Mouse (Mus musculus): ENCODE results near the gene Farp2. TPM values are rescaled to one million over a fixed set of nuclear protein-coding genes. Genes with fewer than 3 reads are reported as not detected.

Farp2 gene
- total and polyA plus RNA-seq, 3 experiments: 0.89 to 2.1 (median 1.8) TPM

GRCm38 (mm10) chr1:93630796-93631195, 118.9 kb downstream of the Farp2 start:
- no peak overlapping the region for H3K9ac ChIP-seq (ENCODE audit: insufficient read depth, low read depth)
- H3K79me2 ChIP-seq (replicated peaks; ENCODE audit: control insufficient read depth, extremely low read depth, insufficient read depth, poor library complexity, severe bottlenecking): peaks cover 15% of the 10 kb centered on the region; the same call in 1 of the 2 replicates
- H3K27ac ChIP-seq (ENCODE audit: insufficient read depth, low read depth): no peak overlapping the region
- TF ChIP-seq MXI1 (IDR thresholded peaks at IDR 0.05; ENCODE audit: low read depth, low read length) (no peak), MAFK (IDR thresholded peaks at IDR 0.05; ENCODE audit: insufficient replicate concordance, low read length) (no peak), NELFE (IDR thresholded peaks at IDR 0.05; ENCODE audit: low read depth, low read length) (no peak), NRF1 (IDR thresholded peaks at IDR 0.05; ENCODE audit: low read depth, low read length) (no peak), EP300 (IDR thresholded peaks at IDR 0.05; ENCODE audit: low read length) (no peak), SMC3 (IDR thresholded peaks at IDR 0.05; ENCODE audit: low read depth, low read length) (no peak), TBP (conservative IDR thresholded peaks at IDR 0.05; ENCODE audit: low read depth, low read length) (no peak), ZKSCAN1 (IDR thresholded peaks at IDR 0.05; ENCODE audit: borderline replicate concordance, low read depth, low read length) (no peak), ETS1 (conservative IDR thresholded peaks at IDR 0.05; ENCODE audit: low read depth, low read length) (no peak), MEF2A (IDR thresholded peaks at IDR 0.05; ENCODE audit: borderline replicate concordance, low read depth, low read length) (no peak), USF1 (IDR thresholded peaks at IDR 0.05; ENCODE audit: low read depth, low read length) (no peak), SIN3A (IDR thresholded peaks at IDR 0.05; ENCODE audit: low read length) (no peak), IRF4 (IDR thresholded peaks at IDR 0.05; ENCODE audit: low read depth, low read length) (no peak), ZC3H11A (IDR thresholded peaks at IDR 0.05; ENCODE audit: low read depth, low read length) (no peak), CHD1 (IDR thresholded peaks at IDR 0.05; ENCODE audit: low read depth, low read length) (no peak), JUND (conservative IDR thresholded peaks at IDR 0.05; ENCODE audit: low read depth, low read length) (no peak), TCF12 (IDR thresholded peaks at IDR 0.05; ENCODE audit: low read depth, low read length) (no peak), RAD21 (IDR thresholded peaks at IDR 0.05; ENCODE audit: low read depth, low read length) (no peak), ELF1 (IDR thresholded peaks at IDR 0.05; ENCODE audit: low read depth, low read length) (no peak)
- no peak overlapping the region for H3K4me2 ChIP-seq (ENCODE audit: insufficient read depth, low read depth, poor library complexity, severe bottlenecking)
- in situ Hi-C loops (cut with MboI; ENCODE audit: low pct_ligation_motif_present, low pct_unique_long_range_greater_than_20kb, low sequenced_read_pairs) (no loop called here), dilution Hi-C loops (cut with MboI; ENCODE audit: extremely low pct_ligation_motif_present, extremely low pct_unique_long_range_greater_than_20kb, low sequenced_read_pairs) (no loop called here)
- no peaks in the 10 kb centered on the region for H3K9me3 ChIP-seq (replicated peaks; ENCODE audit: low read length)
- H3K4me3 ChIP-seq (replicated peaks in 1 of 3; ENCODE audit: low read depth in 2 of 3, low read length in 2 of 3, poor library complexity in 1 of 3): no peak overlapping the region
- DNase-seq (ENCODE audit: extremely low read depth): no peak
- H3K36me3 ChIP-seq (replicated peaks in 1 of 2; ENCODE audit: control insufficient read depth in 1 of 2, insufficient read depth in 1 of 2, low read length in 1 of 2): peaks cover 33 to 65% of the 10 kb centered on the region in 2 experiments
- H3K4me1 ChIP-seq (ENCODE audit: control insufficient read depth in 1 of 2, insufficient read depth in 2 of 2): peaks cover 4 to 17% of the 10 kb centered on the region in 2 experiments
- no peaks in the 10 kb centered on the region for H3K27me3 ChIP-seq (replicated peaks)

- dilution Hi-C loops (cut with MboI; ENCODE audit: extremely low pct_ligation_motif_present, extremely low pct_unique_long_range_greater_than_20kb, low sequenced_read_pairs) (no loop called here), in situ Hi-C loops (cut with MboI; ENCODE audit: low pct_ligation_motif_present, low pct_unique_long_range_greater_than_20kb, low sequenced_read_pairs) (no loop called here)
- no peak overlapping the region for H3K27ac ChIP-seq (ENCODE audit: insufficient read depth, low read depth)
- no peaks in the 10 kb centered on the region for H3K27me3 ChIP-seq (replicated peaks)
- peaks cover 4 to 26% of the 10 kb centered on the region in 2 experiments for H3K4me1 ChIP-seq (ENCODE audit: control insufficient read depth in 1 of 2, insufficient read depth in 2 of 2)
- peaks cover 14 to 46% of the 10 kb centered on the region in 2 experiments for H3K36me3 ChIP-seq (replicated peaks in 1 of 2; ENCODE audit: control insufficient read depth in 1 of 2, insufficient read depth in 1 of 2, low read length in 1 of 2)
- no peak for DNase-seq (ENCODE audit: extremely low read depth)
- TF ChIP-seq USF1 (IDR thresholded peaks at IDR 0.05; ENCODE audit: low read depth, low read length) (no peak), MXI1 (IDR thresholded peaks at IDR 0.05; ENCODE audit: low read depth, low read length) (no peak), GABPA (IDR thresholded peaks at IDR 0.05; ENCODE audit: insufficient replicate concordance, low read depth, low read length) (no peak)
- H3K4me3 ChIP-seq (replicated peaks in 1 of 3; ENCODE audit: low read depth in 2 of 3, low read length in 2 of 3, poor library complexity in 1 of 3): no peak overlapping the region
- peaks cover 15% of the 10 kb centered on the region; the same call in 1 of the 2 replicates for H3K79me2 ChIP-seq (replicated peaks; ENCODE audit: control insufficient read depth, extremely low read depth, insufficient read depth, poor library complexity, severe bottlenecking)
- no peak overlapping the region for H3K9ac ChIP-seq (ENCODE audit: insufficient read depth, low read depth)
- no peaks in the 10 kb centered on the region for H3K9me3 ChIP-seq (replicated peaks; ENCODE audit: low read length)
- no peak overlapping the region for H3K4me2 ChIP-seq (ENCODE audit: insufficient read depth, low read depth, poor library complexity, severe bottlenecking)
These were observed 120.8 kb downstream of the Farp2 start for GRCm38 (mm10) chr1:93632723-93633122.

All from CH12.LX (cell line).